ENCODE assay signal across 8 mouse cellular contexts in genomic region chr1:39901063-39901811, GRCm38 (mm10). TPM values are rescaled to one million over a fixed set of nuclear protein-coding genes. Genes with fewer than 3 reads are reported as not detected.
DNase-seq lines count a peak whose midpoint lies in the region; ATAC-seq and TF ChIP-seq lines count a peak whose summit lies in the region.

No protein-coding gene starts in this region.

- no peak for TF ChIP-seq CTCF in E14TG2a.4 (conservative IDR thresholded peaks at IDR 0.05; ENCODE audit: low read length)
- TF ChIP-seq CTCF in lung, postnatal 0 days (IDR thresholded peaks at IDR 0.05) = no peak

- H3K4me3 ChIP-seq in E14TG2a.4 (replicated peaks; ENCODE audit: low read length) = peak overlapping the region; percentile 85
- peak overlapping the region; percentile 94 for H3K4me3 ChIP-seq in embryonic facial prominence, embryonic 12.5 days
- H3K4me3 ChIP-seq in heart, embryonic 13.5 days = peak overlapping the region; percentile 86
- H3K4me3 ChIP-seq in kidney, embryonic 16.5 days (ENCODE audit: low read length) = peak overlapping the region; percentile 92
- peak overlapping the region; percentile 95 for H3K4me3 ChIP-seq in lung, postnatal 0 days (ENCODE audit: low read depth, low read length)

- H3K4me1 ChIP-seq in E14TG2a.4 (replicated peaks; ENCODE audit: low read depth, low read length) = peaks cover 65% of the 10 kb centered on the region
- peaks cover 42% of the 10 kb centered on the region for H3K4me1 ChIP-seq in embryonic facial prominence, embryonic 12.5 days
- H3K4me1 ChIP-seq in heart, embryonic 13.5 days = peaks cover 58% of the 10 kb centered on the region
- peaks cover 49% of the 10 kb centered on the region for H3K4me1 ChIP-seq in kidney, embryonic 16.5 days (ENCODE audit: insufficient read depth, low read length)
- peaks cover 13% of the 10 kb centered on the region; the same call in 1 of the 2 replicates for H3K4me1 ChIP-seq in lung, postnatal 0 days (ENCODE audit: insufficient read depth, low read depth, low read length)

- H3K27me3 ChIP-seq in E14TG2a.4 (ENCODE audit: insufficient read depth, low read length) = peaks cover 19% of the 10 kb centered on the region
- no peaks in the 10 kb centered on the region for H3K27me3 ChIP-seq in embryonic facial prominence, embryonic 12.5 days
- no peaks in the 10 kb centered on the region for H3K27me3 ChIP-seq in heart, embryonic 13.5 days (replicated peaks)
- no peaks in the 10 kb centered on the region for H3K27me3 ChIP-seq in kidney, embryonic 16.5 days (ENCODE audit: insufficient read depth, low read length)
- H3K27me3 ChIP-seq in lung, postnatal 0 days (replicated peaks; ENCODE audit: insufficient read depth, low read length) = no peaks in the 10 kb centered on the region

- H3K27ac ChIP-seq in embryonic facial prominence, embryonic 12.5 days = peak overlapping the region; percentile 97
- peak overlapping the region; percentile 97 for H3K27ac ChIP-seq in heart, embryonic 13.5 days (replicated peaks)
- H3K27ac ChIP-seq in kidney, embryonic 16.5 days (ENCODE audit: low read length) = peak overlapping the region; percentile 97
- peak overlapping the region; percentile 98 for H3K27ac ChIP-seq in lung, postnatal 0 days (ENCODE audit: low read length)

- no peak for TF ChIP-seq EP300 in lung, postnatal 0 days (IDR thresholded peaks at IDR 0.05)

- peak overlapping the region; percentile 59 for H3K4me2 ChIP-seq in embryonic facial prominence, embryonic 12.5 days (replicated peaks)
- H3K4me2 ChIP-seq in heart, embryonic 13.5 days = peak overlapping the region; percentile 86
- peak overlapping the region; percentile 73 for H3K4me2 ChIP-seq in kidney, embryonic 16.5 days (replicated peaks; ENCODE audit: low read depth, low read length)
- H3K4me2 ChIP-seq in lung, postnatal 0 days (replicated peaks; ENCODE audit: low read depth, low read length) = peak overlapping the region; percentile 84

- H3K36me3 ChIP-seq in E14TG2a.4 (ENCODE audit: insufficient read depth, low read length) = peaks cover 21% of the 10 kb centered on the region
- peaks cover 18% of the 10 kb centered on the region for H3K36me3 ChIP-seq in embryonic facial prominence, embryonic 12.5 days
- peaks cover 14% of the 10 kb centered on the region for H3K36me3 ChIP-seq in heart, embryonic 13.5 days
- no peaks in the 10 kb centered on the region for H3K36me3 ChIP-seq in kidney, embryonic 16.5 days (ENCODE audit: insufficient read depth, low read length)
- H3K36me3 ChIP-seq in lung, postnatal 0 days (ENCODE audit: insufficient read depth, low read length) = no peaks in the 10 kb centered on the region

- peak; percentile 73 for DNase-seq in adrenal gland, postnatal 14 days
- DNase-seq in lung, postnatal 0 days (ENCODE audit: low spot score) = peak; percentile 81
- DNase-seq in right cerebral cortex, adult 2 months (ENCODE audit: low spot score in 2 of 2) = peak; percentile 26 to 52
- no peak for DNase-seq in c-Kit-positive CD71-positive TER-119-positive erythroid progenitor cells, embryonic 14.5 days (ENCODE audit: low spot score)

- ATAC-seq in embryonic facial prominence, embryonic 12.5 days (ENCODE audit: insufficient number of reproducible peaks, insufficient read depth, low FRiP score, low TSS enrichment) = peak; percentile 9; the same call in 1 of the 2 replicates
- no peak for ATAC-seq in heart, embryonic 13.5 days (ENCODE audit: extremely low read depth, insufficient number of reproducible peaks, low FRiP score, low TSS enrichment)
- peak; percentile 29; the same call in 1 of the 2 replicates for ATAC-seq in kidney, embryonic 16.5 days (ENCODE audit: low FRiP score, low TSS enrichment)
- ATAC-seq in lung, postnatal 0 days = peak; percentile 22

- H3K9ac ChIP-seq in embryonic facial prominence, embryonic 12.5 days = peak overlapping the region; percentile 100
- peak overlapping the region; percentile 95 for H3K9ac ChIP-seq in heart, embryonic 13.5 days
- peak overlapping the region; percentile 99 for H3K9ac ChIP-seq in kidney, embryonic 16.5 days (replicated peaks; ENCODE audit: low read length)
- H3K9ac ChIP-seq in lung, postnatal 0 days (replicated peaks; ENCODE audit: low read depth) = peak overlapping the region; percentile 96

- under 1% methylated on average over 62 of the region's 75 CpGs for WGBS in embryonic facial prominence, embryonic 12.5 days
- WGBS in heart, embryonic 13.5 days = under 1% methylated on average over 66 of the region's 75 CpGs
- WGBS in kidney, embryonic 16.5 days = under 1% methylated on average over 66 of the region's 75 CpGs
- under 1% methylated on average over 30 of the region's 75 CpGs for WGBS in lung, postnatal 0 days

- peaks cover 4% of the 10 kb centered on the region for H3K9me3 ChIP-seq in E14TG2a.4 (ENCODE audit: low read length)
- H3K9me3 ChIP-seq in embryonic facial prominence, embryonic 12.5 days = no peaks in the 10 kb centered on the region
- H3K9me3 ChIP-seq in heart, embryonic 13.5 days = no peaks in the 10 kb centered on the region
- no peaks in the 10 kb centered on the region for H3K9me3 ChIP-seq in kidney, embryonic 16.5 days (ENCODE audit: low read length)
- no peaks in the 10 kb centered on the region for H3K9me3 ChIP-seq in lung, postnatal 0 days (ENCODE audit: low read length)

RNA-seq across cellular contexts. Expression of gene Map4k4, which starts 0.5 kb away (rescaled TPM):
- 140 and 141 TPM in 2 replicates for total RNA-seq in adrenal gland, postnatal 14 days (2021)
- polyA plus RNA-seq in embryonic facial prominence, embryonic 12.5 days (2016; fragmentation: Nextera tagmentation; extraction: Ambion mirVana) = 58.8 and 67.3 TPM in 2 replicates
- 17.5 and 21.1 TPM in 2 replicates for polyA plus RNA-seq in heart, embryonic 13.5 days (2015; fragmentation: Nextera tagmentation; extraction: Ambion mirVana)
- polyA plus RNA-seq in kidney, embryonic 16.5 days (2015; fragmentation: Nextera tagmentation; extraction: Ambion mirVana) = 14.3 and 20.2 TPM in 2 replicates
- 21.2 and 21.5 TPM in 2 replicates for polyA plus RNA-seq in lung, postnatal 0 days (2015; fragmentation: Nextera tagmentation; extraction: Ambion mirVana)
